Mouse (Mus musculus) MEL (cell line): ENCODE measurements around the gene Tfb1m.

ENCODE experiments used
- E2F4 ChIP-seq: IDR thresholded peaks from 2 replicates; pipeline ENCODE4 v1.6.1; 2011; ENCODE audit warnings: low read depth, low read length, improper control_type of control experiment, borderline replicate concordance
- ZKSCAN1 ChIP-seq: IDR thresholded peaks from 2 replicates; pipeline ENCODE4 v1.6.1; 2012; ENCODE audit warnings: low read depth, mild to moderate bottlenecking, inconsistent platforms, low read length, improper control_type of control experiment, moderate library complexity

DNA sequence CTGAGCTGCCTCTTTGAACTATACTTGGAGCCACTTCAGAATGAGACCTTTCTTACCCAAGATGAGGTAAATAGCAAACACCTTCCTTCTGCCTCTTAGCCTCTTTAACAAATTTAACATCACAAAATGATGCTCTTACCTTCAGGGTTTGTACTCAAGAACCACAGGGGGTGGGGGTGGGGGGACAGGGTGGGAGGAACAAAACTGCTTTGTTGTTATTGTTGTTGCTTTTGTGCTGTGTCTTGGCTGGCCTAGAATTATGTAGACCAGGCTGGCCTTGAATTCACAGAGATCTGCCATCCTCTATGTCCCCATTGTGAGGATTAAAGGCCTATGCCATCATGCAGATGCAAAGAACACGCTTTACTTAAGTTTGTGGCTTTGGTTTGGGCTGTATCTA is 51.9 kb downstream of the Tfb1m start:
- no peak for TF ChIP-seq ZKSCAN1
- TF ChIP-seq E2F4 = no peak
